Mouse (Mus musculus) intestine, embryonic 15.5 days (tissue): Measurements from ENCODE around the gene Defa32. TPM values are rescaled to one million over a fixed set of nuclear protein-coding genes. Genes with fewer than 3 reads are reported as not detected.
"Not testable (repeated sequence)": the region's sequence is repeated elsewhere in the genome, so short reads cannot be mapped to it uniquely, and the experiment has no call there.

Experiments used
- ATAC-seq: fragments of 200-750 bp; cut with Nextera tagmentation; 2 replicates; pipeline ENCODE4 v1.8.0; 2017; ENCODE audit warnings: moderate TSS enrichment, moderate library complexity
- H3K27ac ChIP-seq: fragments of 300-500 bp; sonication (generic); 2 replicates; pipeline ENCODE4 v1.5.1; 2015; ENCODE audit warnings: mild to moderate bottlenecking, inconsistent platforms
- H3K27me3 ChIP-seq: fragments of 300-500 bp; sonication (generic); replicated peaks from 2 replicates; pipeline ENCODE4 v1.6.1; 2015; ENCODE audit warnings: inconsistent platforms
- H3K36me3 ChIP-seq: fragments of 300-500 bp; sonication (generic); 2 replicates; pipeline ENCODE4 v1.6.1; 2015; ENCODE audit warnings: inconsistent platforms
- H3K4me1 ChIP-seq: fragments of 300-500 bp; sonication (generic); replicated peaks from 2 replicates; pipeline ENCODE4 v1.6.1; 2015; ENCODE audit warnings: inconsistent platforms
- H3K4me2 ChIP-seq: fragments of 300-500 bp; sonication (generic); replicated peaks from 2 replicates; pipeline ENCODE4 v1.6.1; 2015; ENCODE audit warnings: mild to moderate bottlenecking, inconsistent platforms
- H3K4me3 ChIP-seq: fragments of 300-500 bp; sonication (generic); replicated peaks from 2 replicates; pipeline ENCODE4 v1.5.1; 2015; ENCODE audit warnings: inconsistent platforms
- H3K9ac ChIP-seq: fragments of 300-500 bp; sonication (generic); 2 replicates; pipeline ENCODE4 v1.6.1; 2015; ENCODE audit warnings: inconsistent platforms
- H3K9me3 ChIP-seq: fragments of 300-500 bp; sonication (generic); 2 replicates; pipeline ENCODE4 v1.6.1; 2016; ENCODE audit warnings: inconsistent platforms
- WGBS: fragments of 180-500 bp; shearing (Covaris S2); methylation state at CpG from one replicate; pipeline ENCODE4 v1.1.7; 2015; 5-methylcytosine and 5-hydroxymethylcytosine counted together
- polyA plus RNA-seq: library from polyadenylated mRNA; unstranded; fragments of >200 nt; fragmentation: Nextera tagmentation; extraction: Ambion mirVana; gene quantifications from 2 replicates; pipeline ENCODE4 v1.2.1, GENCODE M21; 2015

The Defa32 gene
- polyA plus RNA-seq, result not detected in 2 replicates

DNA sequence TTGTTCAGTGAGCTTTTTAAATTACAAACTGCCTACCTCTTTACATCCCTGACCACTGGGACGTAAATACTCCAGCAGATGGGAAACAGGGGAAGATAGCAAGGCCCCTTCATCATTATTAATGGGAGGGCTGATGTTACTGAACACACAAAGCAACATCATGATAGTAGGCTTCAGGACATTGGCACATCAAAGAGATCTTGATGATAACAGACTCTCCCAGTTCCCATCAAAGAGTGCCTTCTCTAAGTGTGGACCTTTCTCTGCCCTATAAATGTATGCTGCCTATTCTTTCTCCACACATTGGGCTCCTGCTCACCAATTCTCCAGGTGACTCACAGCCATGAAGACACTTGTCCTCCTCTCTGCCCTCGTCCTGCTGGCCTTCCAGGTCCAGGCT is at the start of gene Defa32:
TSS of gene Defa32 (plus strand) at position 301 of the 400 bp plus-strand sequence.
- H3K4me3 ChIP-seq, H3K4me2 ChIP-seq, H3K9me3 ChIP-seq, H3K4me1 ChIP-seq, H3K27ac ChIP-seq, H3K36me3 ChIP-seq, ATAC-seq, H3K9ac ChIP-seq, H3K27me3 ChIP-seq: not testable (repeated sequence)
- no CpG with 5 or more reads among the region's 2 CpGs for WGBS

- not testable (repeated sequence) for H3K27me3 ChIP-seq, H3K4me1 ChIP-seq, H3K36me3 ChIP-seq, H3K9ac ChIP-seq, H3K27ac ChIP-seq, H3K4me3 ChIP-seq, H3K4me2 ChIP-seq, ATAC-seq, H3K9me3 ChIP-seq
- no CpG with 5 or more reads among the region's 2 CpGs for WGBS
Measured at GRCm38 (mm10) chr8:21508958-21509357, 19.9 kb upstream of the Defa32 start, which contains the start of gene Defa20. Defa20 (plus strand) TSS chr8:21509258.

GRCm38 (mm10) chr8:21565086-21565485 is 36.3 kb downstream of the Defa32 start, which contains the start of gene Defa37:
Defa37 (plus strand) TSS chr8:21565386.
- H3K27me3 ChIP-seq, H3K36me3 ChIP-seq, ATAC-seq, H3K4me2 ChIP-seq, H3K4me3 ChIP-seq, H3K9ac ChIP-seq, H3K27ac ChIP-seq, H3K4me1 ChIP-seq, H3K9me3 ChIP-seq: not testable (repeated sequence)
- WGBS, result no CpG with 5 or more reads among the region's 1 CpGs

Other genes with a start within 250 kb of the Defa32 start
- gene Defa27, start 213.5 kb upstream of the Defa32 start, polyA plus RNA-seq, result not detected in 2 replicates
- not detected in 2 replicates for gene Defa29, start 202.0 kb upstream of the Defa32 start, polyA plus RNA-seq
- 0.66 TPM in 1 of 2 replicates, not detected in the other for gene Defa2, start 150.5 kb upstream of the Defa32 start, polyA plus RNA-seq
- gene Defa33, start 137.2 kb upstream of the Defa32 start, polyA plus RNA-seq, result not detected in 2 replicates
- 0.63 TPM in 1 of 2 replicates, not detected in the other for gene Defa36, start 101.6 kb upstream of the Defa32 start, polyA plus RNA-seq
- 7.8 TPM in 1 of 2 replicates, not detected in the other for gene Gm7849, start 72.5 kb upstream of the Defa32 start, polyA plus RNA-seq
- 1.3 and 1.5 TPM in 2 replicates for gene Defa20, start 19.8 kb upstream of the Defa32 start, polyA plus RNA-seq
- gene Defa37, start 36.4 kb downstream of the Defa32 start, polyA plus RNA-seq, result not detected in 2 replicates
- gene Defa28, start 54.0 kb downstream of the Defa32 start, polyA plus RNA-seq, result not detected in 2 replicates
- 7.3 and 13.0 TPM in 2 replicates for gene Gm7861, start 65.5 kb downstream of the Defa32 start, polyA plus RNA-seq
- gene Defa26, start 89.2 kb downstream of the Defa32 start, polyA plus RNA-seq, result 0.94 TPM in 1 of 2 replicates, not detected in the other
- gene Defa17, start 126.7 kb downstream of the Defa32 start, polyA plus RNA-seq, result 90.7 and 104 TPM in 2 replicates
- not detected in 2 replicates for gene Defa34, start 136.8 kb downstream of the Defa32 start, polyA plus RNA-seq
- 0.49 and 0.96 TPM in 2 replicates for gene AY761184, start 174.6 kb downstream of the Defa32 start, polyA plus RNA-seq
- gene Defa24, start 205.5 kb downstream of the Defa32 start, polyA plus RNA-seq, result 118 and 148 TPM in 2 replicates